Mouse (Mus musculus): Measurements from ENCODE around the gene Upk3a. TPM values are rescaled to one million over a fixed set of nuclear protein-coding genes. Genes with fewer than 3 reads are reported as not detected.

The Upk3a gene
- 0.25 TPM in 1 of 2 replicates, not detected in the other for polyA plus RNA-seq (2021; fragmentation: Nextera tagmentation)
- long read RNA-seq, experiment 1, result 0 reads
- long read RNA-seq, experiment 2, partial matches to known transcripts, result 0 of 1 reads
- long read RNA-seq, experiment 2, other reads (novel, unspliced or antisense), result 0 of 1 reads

DNA sequence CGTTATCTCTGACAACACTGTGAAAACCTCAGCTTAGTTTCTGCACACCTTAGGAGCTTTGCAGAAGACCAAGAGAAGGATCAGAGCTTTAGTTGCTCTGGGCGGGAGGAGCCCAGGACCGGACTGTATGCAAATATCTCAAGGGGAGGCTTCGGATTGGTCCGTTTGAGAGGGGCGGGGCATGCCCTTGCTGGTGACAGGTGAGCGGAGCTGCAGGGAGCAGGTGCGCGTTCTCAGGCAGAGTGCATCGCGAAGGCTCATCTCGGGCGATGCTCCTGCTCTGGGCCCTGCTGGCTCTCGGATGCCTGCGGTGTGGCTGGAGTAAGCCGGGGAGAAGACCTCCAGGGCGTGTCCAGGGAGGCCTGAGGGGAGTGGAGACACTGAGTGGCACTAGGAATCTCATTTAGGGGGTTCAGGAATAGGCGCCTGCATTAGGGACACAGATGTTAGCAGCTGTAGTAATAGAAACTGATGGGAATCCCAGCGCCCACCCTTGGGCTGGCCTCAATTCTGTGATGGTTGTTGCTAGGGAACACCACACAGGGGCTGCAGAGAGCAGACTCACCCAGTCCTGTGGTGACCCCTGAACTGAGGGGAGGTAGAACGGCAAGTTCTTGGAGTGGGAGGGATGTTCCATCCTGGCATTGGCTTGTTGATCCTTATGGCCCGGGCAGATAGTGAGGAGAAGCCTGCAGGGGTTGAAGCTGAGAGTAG lies at the start of gene Upk3a:
Upk3a (plus strand) TSS at position 191 of the 714 bp plus-strand sequence.

DNA sequence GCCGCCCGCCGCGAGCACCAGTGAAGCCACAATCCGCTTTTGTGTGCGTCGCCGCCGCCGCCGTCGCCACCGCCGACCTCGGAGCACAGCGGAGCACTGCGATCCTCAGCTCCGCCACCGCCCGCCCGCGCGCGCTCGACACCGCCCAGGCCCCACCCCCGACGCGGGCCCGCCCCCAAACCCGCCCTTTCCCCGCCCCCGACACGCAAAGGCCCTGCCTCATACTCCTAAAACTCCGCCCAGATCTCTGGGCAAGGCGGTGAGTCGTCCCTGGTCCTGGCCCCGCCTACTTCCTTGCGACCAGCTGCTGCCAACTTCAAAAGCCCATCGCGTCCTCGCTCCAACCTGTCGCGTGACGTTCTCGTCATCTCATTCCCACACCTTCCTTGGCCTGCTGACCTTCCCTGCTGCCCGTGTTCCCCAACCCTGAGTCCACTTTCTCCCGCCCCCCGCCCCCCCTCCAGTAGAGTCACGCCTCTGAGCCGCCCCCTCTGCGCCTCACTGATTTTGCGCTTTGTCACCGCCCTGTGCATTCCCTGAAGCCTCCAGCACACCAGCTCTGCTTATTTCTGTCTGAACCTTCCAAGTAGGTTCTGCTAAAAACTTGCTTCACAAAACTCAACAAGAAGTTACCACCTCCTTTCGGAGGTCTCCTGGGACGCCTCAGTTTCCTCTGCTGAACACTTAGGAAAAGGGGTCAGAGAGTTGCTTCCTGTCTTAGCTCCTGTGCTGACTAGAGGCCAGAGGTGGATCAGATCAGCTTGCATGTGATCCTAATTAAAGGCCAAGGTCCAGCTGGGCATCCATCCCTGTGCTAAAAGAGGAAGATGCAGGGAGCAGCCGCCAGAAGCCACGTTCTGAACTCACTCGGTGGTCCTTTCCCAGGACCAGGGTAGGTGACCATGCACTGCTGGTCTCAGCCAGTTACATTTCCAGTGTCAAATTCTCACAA lies 28.8 kb upstream of the Upk3a start, which contains the start of gene 5031439G07Rik:
5031439G07Rik (minus strand) TSS at position 678 of the 952 bp plus-strand sequence.

GRCm38 (mm10) chr15:85028648-85029047 lies 11.7 kb downstream of the Upk3a start, which contains the start of gene Fam118a:
Fam118a (plus strand) TSS chr15:85028948.

Other genes with a start within 250 kb of the Upk3a start
- gene Phf21b, start 161.1 kb upstream of the Upk3a start, polyA plus RNA-seq (2021; fragmentation: Nextera tagmentation), result 0.26 and 0.40 TPM in 2 replicates
- gene Gm29666, start 97.1 kb upstream of the Upk3a start, polyA plus RNA-seq (2021; fragmentation: Nextera tagmentation), result 0.26 and 0.40 TPM in 2 replicates
- 12.2 and 12.5 TPM in 2 replicates for gene Nup50, start 93.7 kb upstream of the Upk3a start, polyA plus RNA-seq (2021; fragmentation: Nextera tagmentation)
- 4.2 and 4.6 TPM in 2 replicates for gene 5031439G07Rik, start 28.6 kb upstream of the Upk3a start, polyA plus RNA-seq (2021; fragmentation: Nextera tagmentation)
- gene Fam118a, start 11.8 kb downstream of the Upk3a start, polyA plus RNA-seq (2021; fragmentation: Nextera tagmentation), result 17.4 and 18.1 TPM in 2 replicates
- 0.05 and 0.08 TPM in 2 replicates for gene Smc1b, start 114.8 kb downstream of the Upk3a start, polyA plus RNA-seq (2021; fragmentation: Nextera tagmentation)
- gene Ribc2, start 114.9 kb downstream of the Upk3a start, polyA plus RNA-seq (2021; fragmentation: Nextera tagmentation), result 0.74 and 1.2 TPM in 2 replicates
- 17.4 and 19.4 TPM in 2 replicates for gene Fbln1, start 188.8 kb downstream of the Upk3a start, polyA plus RNA-seq (2021; fragmentation: Nextera tagmentation)